Mouse (Mus musculus) heart, postnatal 36 days (tissue): ENCODE results near the gene Mrrf. TPM values are rescaled to one million over a fixed set of nuclear protein-coding genes. Genes with fewer than 3 reads are reported as not detected.

ENCODE experiments used
- DNase-seq, 2 experiments: peaks; one replicate each; pipeline ENCODE4 v3.0.0; 2021 to 2022
- intact Hi-C: fragments of 180-260 bp; cut with DNase I; formaldehyde crosslinking; loops from one replicate; pipeline ENCODE4 v1.15.1; 2025
- total RNA-seq, 2 experiments: library from RNA; stranded (reverse); gene quantifications; 2 replicates each; pipeline ENCODE4 v1.2.3; 2021

Mrrf gene
- total RNA-seq: 10 to 100 TPM; 43.4 to 43.7 TPM

- DNase-seq: peak; percentile 95 to 99
- intact Hi-C loops: loop anchor here (2.0 to 5.0 kb wide), 4 partner anchors 62 to 124 kb away; partner anchors contain the start of genes Morn5 and Ndufa8
Observed at GRCm38 (mm10) chr2:36136300-36136941, at the start of gene Mrrf, which contains the start of gene Rbm18. Gene Mrrf, plus strand, starts transcription at chr2:36136389. Gene Rbm18, minus strand, starts transcription at chr2:36136773.

GRCm38 (mm10) chr2:36089190-36089589, 47.0 kb upstream of the Mrrf start:
- intact Hi-C loops: no loop called here
- DNase-seq: no peak

GRCm38 (mm10) chr2:36090853-36091741, 45.1 kb upstream of the Mrrf start:
- DNase-seq: peak; percentile 31 to 33
- intact Hi-C loops: no loop called here

- no peak for DNase-seq
- intact Hi-C loops: no loop called here
Observed at GRCm38 (mm10) chr2:36092748-36093147, 43.4 kb upstream of the Mrrf start.

- DNase-seq: no peak
- intact Hi-C loops: no loop called here
Observed at GRCm38 (mm10) chr2:36093301-36093700, 42.9 kb upstream of the Mrrf start.

GRCm38 (mm10) chr2:36093914-36094475, 42.2 kb upstream of the Mrrf start:
- no peak for DNase-seq
- intact Hi-C loops: no loop called here

GRCm38 (mm10) chr2:36097129-36097815, 38.9 kb upstream of the Mrrf start:
- intact Hi-C loops: no loop called here
- DNase-seq: no peak

GRCm38 (mm10) chr2:36098021-36098420, 38.2 kb upstream of the Mrrf start:
- no peak for DNase-seq
- intact Hi-C loops: no loop called here

- DNase-seq: no peak
- intact Hi-C loops: loop anchor here (5.0 to 10.0 kb wide), 3 partner anchors 62 to 115 kb away; no protein-coding TSS in a partner anchor
Observed at GRCm38 (mm10) chr2:36099739-36100138, 36.5 kb upstream of the Mrrf start.

GRCm38 (mm10) chr2:36101866-36102558, 34.2 kb upstream of the Mrrf start:
- DNase-seq: no peak
- intact Hi-C loops: loop anchor here (5.0 to 10.0 kb wide), 3 partner anchors 65 to 113 kb away; no protein-coding TSS in a partner anchor

- intact Hi-C loops: loop anchor here (5.0 to 10.0 kb wide), 3 partner anchors 65 to 112 kb away; no protein-coding TSS in a partner anchor
- DNase-seq: no peak
Observed at GRCm38 (mm10) chr2:36102559-36102946, 33.6 kb upstream of the Mrrf start.

- intact Hi-C loops: loop anchor here (5.0 to 10.0 kb wide), 3 partner anchors 66 to 112 kb away; no protein-coding TSS in a partner anchor
- DNase-seq: no peak
Observed at GRCm38 (mm10) chr2:36103069-36103554, 33.1 kb upstream of the Mrrf start.

- DNase-seq: peak in 1 of 2 experiments; percentile 43
Observed at GRCm38 (mm10) chr2:36103555-36104367, 32.4 kb upstream of the Mrrf start.

GRCm38 (mm10) chr2:36104436-36104955, 31.7 kb upstream of the Mrrf start:
- peak in 1 of 2 experiments; percentile 34 for DNase-seq
- intact Hi-C loops: loop anchor here (2.0 to 10.0 kb wide), 4 partner anchors 24 to 110 kb away; no protein-coding TSS in a partner anchor

More at GRCm38 (mm10) chr2:36103555-36104367, 32.4 kb upstream of the Mrrf start:
- intact Hi-C loops: loop anchor here (2.0 to 10.0 kb wide), 4 partner anchors 25 to 111 kb away; no protein-coding TSS in a partner anchor

GRCm38 (mm10) chr2:36104956-36105741, 31.0 kb upstream of the Mrrf start, which contains the start of gene Lhx6:
Gene Lhx6, minus strand, starts transcription at chr2:36105408.
- intact Hi-C loops: loop anchor here (2.0 to 10.0 kb wide), 4 partner anchors 24 to 110 kb away; no protein-coding TSS in a partner anchor
- DNase-seq: peak; percentile 39 to 49

GRCm38 (mm10) chr2:36108615-36109014, 27.6 kb upstream of the Mrrf start:
- intact Hi-C loops: loop anchor here (10.0 kb wide), 1 partner anchor 106 kb away; no protein-coding TSS in a partner anchor
- DNase-seq: no peak

- intact Hi-C loops: no loop called here
Observed at GRCm38 (mm10) chr2:36112632-36113031, 23.6 kb upstream of the Mrrf start.

More at GRCm38 (mm10) chr2:36112632-36113031, 23.6 kb upstream of the Mrrf start:
- no peak for DNase-seq
